Mouse (Mus musculus) stomach, embryonic 14.5 days (tissue): ENCODE measurements around the gene Saysd1. TPM values are rescaled to one million over a fixed set of nuclear protein-coding genes. Genes with fewer than 3 reads are reported as not detected.
A peak's percentile ranks its signal among the peaks of the same experiment; 100 is the strongest.

Source experiments
- ATAC-seq: fragments of 200-750 bp; cut with Nextera tagmentation; 2 replicates; pipeline ENCODE4 v1.8.0; 2017; ENCODE audit warnings: low read depth, moderate TSS enrichment; ENCODE audit not compliant: insufficient number of reproducible peaks, insufficient read depth, low FRiP score
- H3K27ac ChIP-seq: fragments of 300-500 bp; sonication (generic); 2 replicates; pipeline ENCODE4 v1.5.1; 2014; ENCODE audit warnings: mild to moderate bottlenecking, low read length, moderate library complexity, mixed read lengths
- H3K27me3 ChIP-seq: fragments of 300-500 bp; sonication (generic); 2 replicates; pipeline ENCODE4 v1.6.1; 2014; ENCODE audit warnings: low read length, control low read depth, mixed read lengths; ENCODE audit not compliant: control insufficient read depth, insufficient read depth
- H3K36me3 ChIP-seq: fragments of 300-500 bp; sonication (generic); 2 replicates; pipeline ENCODE4 v1.6.1; 2014; ENCODE audit warnings: mild to moderate bottlenecking, control low read depth, low read length, moderate library complexity, mixed read lengths; ENCODE audit not compliant: control insufficient read depth, insufficient read depth
- H3K4me1 ChIP-seq: fragments of 300-500 bp; sonication (generic); 2 replicates; pipeline ENCODE4 v1.6.1; 2014; ENCODE audit warnings: low read length, control low read depth, mixed read lengths; ENCODE audit not compliant: control insufficient read depth, insufficient read depth
- H3K4me2 ChIP-seq: fragments of 300-500 bp; sonication (generic); replicated peaks from 2 replicates; pipeline ENCODE4 v1.6.1; 2014; ENCODE audit warnings: low read depth, low read length, control low read depth
- H3K4me3 ChIP-seq: fragments of 300-500 bp; sonication (generic); 2 replicates; pipeline ENCODE4 v1.5.1; 2014; ENCODE audit warnings: low read depth, low read length, control low read depth
- H3K9ac ChIP-seq: fragments of 300-500 bp; sonication (generic); replicated peaks from 2 replicates; pipeline ENCODE4 v1.6.1; 2014; ENCODE audit warnings: low read depth, mild to moderate bottlenecking, control low read depth, low read length, moderate library complexity, mixed read lengths
- H3K9me3 ChIP-seq: fragments of 300-500 bp; sonication (generic); 2 replicates; pipeline ENCODE4 v1.6.1; 2016; ENCODE audit warnings: low read depth, low read length, control low read depth; ENCODE audit not compliant: control insufficient read depth
- WGBS: fragments of 180-500 bp; shearing (Covaris S2); extraction: QIAGEN DNeasy Blood & Tissue Kit; methylation state at CpG from one replicate; pipeline ENCODE4 v1.1.7; 2014; 5-methylcytosine and 5-hydroxymethylcytosine counted together
- polyA plus RNA-seq: library from polyadenylated mRNA; unstranded; fragments of >200 nt; fragmentation: Nextera tagmentation; extraction: Ambion mirVana; gene quantifications from 2 replicates; pipeline ENCODE4 v1.2.1, GENCODE M21; 2014

Saysd1 gene
- polyA plus RNA-seq, 1 experiment from 2014 or later = 15.1 TPM

DNA sequence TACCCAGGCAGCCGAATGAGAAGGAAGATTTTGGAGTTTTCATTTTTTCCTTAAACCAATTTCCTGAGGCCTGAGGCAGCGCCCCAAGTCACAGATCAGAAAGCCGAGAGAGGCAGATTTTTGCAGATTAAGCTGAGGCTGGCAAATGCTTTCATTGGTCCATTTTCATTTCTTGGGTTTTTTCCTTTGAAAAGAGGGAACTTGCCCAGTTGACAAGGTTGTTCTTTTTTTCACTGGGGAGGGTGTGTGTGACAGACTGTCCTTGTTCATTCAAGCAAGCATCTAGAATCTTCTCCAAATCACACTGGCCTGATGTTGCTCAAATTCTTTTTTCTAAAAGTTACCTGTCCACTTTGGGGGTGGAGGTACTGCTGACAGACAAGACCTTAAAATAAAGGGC, 40.7 kb upstream of the Saysd1 start:
- Histone ChIP-seq H3K9me3 (no peaks in the 10 kb centered on the region), H3K4me2 (peak overlapping the region; percentile 96; the same call in 1 of the 2 replicates), H3K27me3 (no peaks in the 10 kb centered on the region), H3K9ac (no peak overlapping the region), H3K4me1 (peaks cover 10% of the 10 kb centered on the region; the same call in 1 of the 2 replicates), H3K27ac (no peak overlapping the region), H3K36me3 (no peaks in the 10 kb centered on the region), H3K4me3 (0 out of 2 replicates have a peak overlapping the region, but pooled peaks have one; percentile 2)
- WGBS = 37% methylated on average over 3 of the region's 3 CpGs
- no peak for ATAC-seq

GRCm38 (mm10) chr14:20178593-20178992, 40.3 kb upstream of the Saysd1 start:
- Histone ChIP-seq H3K27ac (no peak overlapping the region), H3K4me2 (peak overlapping the region; percentile 96; the same call in 1 of the 2 replicates), H3K36me3 (no peaks in the 10 kb centered on the region), H3K9ac (no peak overlapping the region), H3K4me1 (peaks cover 10% of the 10 kb centered on the region; the same call in 1 of the 2 replicates), H3K9me3 (no peaks in the 10 kb centered on the region), H3K4me3 (no peak overlapping the region), H3K27me3 (no peaks in the 10 kb centered on the region)
- no peak for ATAC-seq
- 21% methylated on average over 4 of the region's 4 CpGs for WGBS

DNA sequence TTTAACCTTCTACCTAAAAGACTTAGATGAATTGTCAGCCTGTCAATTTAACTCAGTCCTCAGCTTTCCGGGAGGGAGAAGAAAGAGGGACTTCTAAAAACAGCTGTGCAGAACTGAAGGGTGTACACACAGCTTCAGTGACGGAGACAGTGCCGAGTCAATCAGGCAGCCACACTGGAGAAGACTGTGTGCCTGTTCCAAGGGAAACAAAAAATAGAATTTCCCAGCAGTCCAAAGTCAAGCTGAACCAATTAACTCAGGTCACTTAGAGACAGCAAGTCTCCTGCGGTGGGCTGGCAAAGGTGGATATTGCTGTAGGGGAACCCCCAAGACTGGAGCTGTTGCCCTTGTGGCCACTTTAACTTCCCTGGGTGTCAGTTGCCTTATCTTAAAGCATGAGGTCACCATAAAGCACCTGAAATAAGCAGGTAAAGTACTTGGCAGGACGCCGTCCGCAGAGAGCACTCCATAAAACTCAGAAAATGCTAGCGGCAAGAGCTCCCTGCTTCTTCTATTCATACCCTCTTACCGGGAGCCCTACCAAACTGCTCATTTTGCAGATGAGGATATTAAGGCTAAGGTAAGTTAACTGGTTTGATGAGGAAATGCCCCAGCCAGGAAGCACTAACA, 39.3 kb upstream of the Saysd1 start:
- Histone ChIP-seq H3K27ac (no peak overlapping the region), H3K27me3 (no peaks in the 10 kb centered on the region), H3K36me3 (no peaks in the 10 kb centered on the region), H3K4me2 (no peak overlapping the region), H3K9me3 (no peaks in the 10 kb centered on the region), H3K9ac (no peak overlapping the region), H3K4me3 (no peak overlapping the region), H3K4me1 (peaks cover 10% of the 10 kb centered on the region; the same call in 1 of the 2 replicates)
- ATAC-seq = no peak
- WGBS = 74% methylated on average over 9 of the region's 9 CpGs

DNA sequence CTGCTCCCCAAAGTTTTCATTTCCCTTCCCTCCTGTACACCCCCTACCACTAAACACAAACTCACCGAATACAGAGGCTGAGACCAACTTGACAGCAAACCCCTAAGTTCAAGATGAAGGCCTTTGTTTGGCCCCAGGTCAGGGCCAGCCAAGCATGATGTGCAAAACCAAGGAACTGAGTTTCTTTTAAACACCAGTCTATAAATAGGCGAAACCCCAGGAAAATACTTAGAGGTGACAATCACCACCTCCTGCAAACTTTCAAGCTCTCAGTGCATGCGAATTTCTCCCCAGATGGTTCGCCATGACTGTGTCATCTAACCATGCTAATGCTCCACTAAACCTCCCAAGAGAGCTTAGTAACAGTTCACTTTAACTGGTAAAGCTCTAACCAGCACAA, 37.4 kb upstream of the Saysd1 start:
- Histone ChIP-seq H3K4me2 (no peak overlapping the region), H3K36me3 (no peaks in the 10 kb centered on the region), H3K27me3 (no peaks in the 10 kb centered on the region), H3K9ac (no peak overlapping the region), H3K4me1 (peaks cover 10% of the 10 kb centered on the region; the same call in 1 of the 2 replicates), H3K4me3 (no peak overlapping the region), H3K9me3 (no peaks in the 10 kb centered on the region), H3K27ac (no peak overlapping the region)
- no peak for ATAC-seq
- WGBS = 90% methylated on average over 4 of the region's 4 CpGs

- Histone ChIP-seq H3K36me3 (no peaks in the 10 kb centered on the region), H3K4me3 (no peak overlapping the region), H3K27ac (no peak overlapping the region), H3K4me2 (no peak overlapping the region), H3K9ac (no peak overlapping the region), H3K9me3 (no peaks in the 10 kb centered on the region), H3K4me1 (peaks cover 6% of the 10 kb centered on the region; the same call in 1 of the 2 replicates), H3K27me3 (no peaks in the 10 kb centered on the region)
- 89% methylated on average over 7 of the region's 7 CpGs for WGBS
- no peak for ATAC-seq
These were observed 36.8 kb upstream of the Saysd1 start for GRCm38 (mm10) chr14:20175114-20175513.

- H3K27ac ChIP-seq = no peak overlapping the region
- H3K4me1 ChIP-seq = peaks cover 4% of the 10 kb centered on the region; the same call in 1 of the 2 replicates
- no peak overlapping the region for H3K9ac ChIP-seq
- no peaks in the 10 kb centered on the region for H3K27me3 ChIP-seq
- H3K4me2 ChIP-seq = no peak overlapping the region
- H3K4me3 ChIP-seq = no peak overlapping the region
- WGBS = 88% methylated on average over 6 of the region's 6 CpGs
- H3K36me3 ChIP-seq = no peaks in the 10 kb centered on the region
- no peak for ATAC-seq
- no peaks in the 10 kb centered on the region for H3K9me3 ChIP-seq
These were observed 36.4 kb upstream of the Saysd1 start for GRCm38 (mm10) chr14:20174696-20175095.

DNA sequence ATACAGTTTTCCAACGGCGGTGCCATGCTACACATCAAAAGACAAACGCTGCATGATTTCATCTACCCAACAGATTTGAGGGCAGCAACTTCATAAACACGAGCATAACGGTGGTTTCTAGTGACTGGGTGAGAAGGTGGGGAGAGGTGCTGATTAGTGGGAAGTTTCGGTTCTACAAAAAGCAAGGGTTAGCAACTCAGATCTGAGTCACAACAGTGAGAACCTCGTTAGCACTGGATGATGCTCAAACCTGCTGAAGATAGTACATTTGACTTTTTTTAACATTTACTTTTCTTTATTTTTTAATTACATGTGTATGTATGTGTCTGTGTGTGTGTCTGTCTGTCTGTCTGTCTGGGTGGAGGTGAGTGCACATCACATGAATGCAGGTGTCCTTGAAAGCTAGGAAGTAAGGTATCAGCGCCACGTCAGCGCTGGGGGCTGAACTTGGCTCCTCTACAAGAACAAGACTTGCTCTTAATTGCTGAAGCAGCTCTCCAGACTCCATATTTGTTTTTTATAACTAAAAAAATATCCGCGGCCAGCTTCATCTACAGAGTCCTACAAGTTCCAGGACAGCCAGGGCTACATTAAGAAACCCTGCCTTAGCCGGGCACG, 35.6 kb upstream of the Saysd1 start:
- H3K36me3 ChIP-seq = no peaks in the 10 kb centered on the region
- H3K9me3 ChIP-seq = no peaks in the 10 kb centered on the region
- no peak overlapping the region for H3K9ac ChIP-seq
- H3K27ac ChIP-seq = no peak overlapping the region
- no peak for ATAC-seq
- H3K4me2 ChIP-seq = no peak overlapping the region
- no peaks in the 10 kb centered on the region for H3K27me3 ChIP-seq
- H3K4me1 ChIP-seq = no peaks in the 10 kb centered on the region
- no peak overlapping the region for H3K4me3 ChIP-seq
- WGBS = 87% methylated on average over 14 of the region's 14 CpGs

DNA sequence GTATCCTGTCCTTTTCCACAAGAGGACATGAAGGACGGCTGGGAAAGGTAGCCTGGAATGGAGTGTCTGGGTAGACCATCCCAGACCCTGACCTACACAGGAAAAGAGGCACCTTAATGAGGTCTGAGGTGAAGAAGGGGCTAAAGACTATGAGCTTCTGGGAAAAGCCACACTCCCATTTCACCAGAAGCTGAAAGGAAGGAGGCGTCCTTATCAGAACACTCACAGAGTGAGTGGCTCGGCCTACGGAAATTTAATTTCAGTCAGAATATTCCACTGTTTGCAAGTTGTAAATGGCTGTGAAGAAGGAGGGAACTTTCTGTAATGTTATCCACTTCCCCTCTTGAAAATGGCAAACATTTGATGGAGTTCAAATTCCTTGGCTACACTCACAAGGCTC, 34.6 kb upstream of the Saysd1 start:
- no peaks in the 10 kb centered on the region for H3K27me3 ChIP-seq
- H3K4me2 ChIP-seq = no peak overlapping the region
- H3K27ac ChIP-seq = no peak overlapping the region
- no peaks in the 10 kb centered on the region for H3K9me3 ChIP-seq
- no peak for ATAC-seq
- no peaks in the 10 kb centered on the region for H3K4me1 ChIP-seq
- H3K9ac ChIP-seq = no peak overlapping the region
- no peaks in the 10 kb centered on the region for H3K36me3 ChIP-seq
- H3K4me3 ChIP-seq = no peak overlapping the region
- WGBS = 54% methylated on average over 4 of the region's 4 CpGs
